Mouse (Mus musculus): ENCODE results near the gene Adcy4.

GRCm38 (mm10) chr14:55723433-55723832 lies 60.5 kb downstream of the Adcy4 start:
- no peak for TF ChIP-seq CTCF (IDR thresholded peaks at IDR 0.05; ENCODE audit: borderline replicate concordance, insufficient read depth, low read depth, low read length)
- TF ChIP-seq POLR2A (IDR thresholded peaks at IDR 0.05; ENCODE audit: borderline replicate concordance, insufficient read depth, low read length), result no peak

All from cerebellum, adult 2 months (tissue).